Mouse (Mus musculus) kidney, adult 2 months (tissue): ENCODE data around the gene Ebf1.

ENCODE experiments used
- CTCF ChIP-seq: fragments of 200-500 bp; conservative IDR thresholded peaks from 2 replicates; pipeline ENCODE4 v1.5.1; 2011; ENCODE audit warnings: low read depth, mild to moderate bottlenecking, control low read depth, low read length, moderate library complexity, mixed read lengths; ENCODE audit not compliant: insufficient read depth, insufficient read length
- POLR2A ChIP-seq: fragments of 200-500 bp; IDR thresholded peaks from one replicate; pipeline ENCODE4 v1.6.1; 2011; ENCODE audit warnings: low read depth, low read length, control low read depth

DNA sequence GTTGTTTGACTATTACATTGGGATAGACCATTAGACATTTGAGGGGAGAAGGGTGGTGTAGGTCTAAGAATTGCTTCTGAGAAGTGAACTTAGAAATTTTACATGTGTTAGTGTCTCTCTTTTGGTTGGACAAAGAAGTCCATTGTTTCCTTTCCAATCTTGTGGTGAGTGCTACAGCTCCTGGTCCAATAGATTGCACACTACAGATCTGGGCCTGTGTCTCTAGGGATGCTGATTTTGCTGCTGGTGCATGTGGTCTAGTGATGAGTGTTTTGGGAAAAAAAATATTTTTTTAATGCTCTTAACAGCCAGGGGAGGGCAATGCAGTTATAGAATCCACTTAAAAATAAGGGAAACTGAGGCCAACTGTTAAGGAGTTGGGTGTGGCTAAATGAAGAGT is 276.9 kb downstream of the Ebf1 start:
- TF ChIP-seq CTCF (no peak), POLR2A (no peak)
